ENCODE assay signal across 30 mouse cellular contexts in genomic region chr9:99836707-99837106, GRCm38 (mm10). TPM values are rescaled to one million over a fixed set of nuclear protein-coding genes. Genes with fewer than 3 reads are reported as not detected.
A peak's percentile ranks its signal among the peaks of the same experiment; 100 is the strongest.
DNase-seq lines count a peak whose midpoint lies in the region; TF ChIP-seq lines count a peak whose summit lies in the region.
"Had no signal": no experiment of that assay in that cellular context is flagged by ENCODE, and none has a peak within 500 bp of the region (broad histone marks: within the 10 kb centered on the region; RNA-seq: fewer than 3 reads in every experiment).

No protein-coding gene starts in this region.

- H3K27me3 ChIP-seq in forebrain, embryonic 10.5 days (ENCODE audit: poor library complexity, severe bottlenecking), result no peaks in the 10 kb centered on the region
- H3K27me3 ChIP-seq: hindbrain, embryonic 12.5 days; lung, embryonic 15.5 days; megakaryocyte, embryonic 14.5 days had no signal

- H3K36me3 ChIP-seq in forebrain, embryonic 10.5 days (replicated peaks), result no peaks in the 10 kb centered on the region
- H3K36me3 ChIP-seq: hindbrain, embryonic 12.5 days; lung, embryonic 15.5 days had no signal

- no peaks in the 10 kb centered on the region for H3K9me3 ChIP-seq in forebrain, embryonic 10.5 days
- H3K9me3 ChIP-seq: hindbrain, embryonic 12.5 days; lung, embryonic 15.5 days had no signal

- intact Hi-C loops in left cerebral cortex, adult 2 months (cut with DNase I), result loop anchor here (1.0 kb wide), 1 partner anchor 116 kb away; no protein-coding TSS in a partner anchor

- peak; percentile 8 for DNase-seq in layer of hippocampus, adult 9-11 months
- no peak for DNase-seq in layer of hippocampus, postnatal 36 days
- DNase-seq in left cerebral cortex, adult 2 months (ENCODE audit: extremely low spot score in 1 of 2, low spot score in 2 of 2), result peak; percentile 18 to 33
- peak; percentile 39 to 61 for DNase-seq in right cerebral cortex, postnatal 36 days (ENCODE audit: low spot score in 2 of 2)
- DNase-seq in forebrain, embryonic 10.5 days (ENCODE audit: extremely low spot score, low spot score), result no peak
- no peak for DNase-seq in cerebellum, postnatal 14 days
- DNase-seq: adrenal gland, postnatal 36 days; cerebellum, adult 11 months; cerebellum, adult 9-11 months; forebrain, postnatal 0 days; gastrocnemius, postnatal 14 days; kidney, adult 18-20 months; kidney, postnatal 10 days; lung, postnatal 36 days; midbrain, embryonic 14.5 days had no signal

- H3K4me3 ChIP-seq in cortical plate, adult 2 months (ENCODE audit: insufficient read depth, low read length), result 0 out of 2 replicates have a peak overlapping the region, but pooled peaks have one; percentile 10
- 0 out of 2 replicates have a peak overlapping the region, but pooled peaks have one; percentile 13 for H3K4me3 ChIP-seq in left cerebral cortex, adult 2 months
- no peak overlapping the region for H3K4me3 ChIP-seq in forebrain, embryonic 10.5 days
- H3K4me3 ChIP-seq: hindbrain, embryonic 12.5 days; lung, embryonic 15.5 days; megakaryocyte, embryonic 14.5 days had no signal

- 0 out of 2 replicates have a peak, but pooled peaks cover 2% of the 10 kb centered on the region for H3K4me1 ChIP-seq in cortical plate, adult 2 months (ENCODE audit: control insufficient read depth, insufficient read depth, low read length)
- peaks cover 8% of the 10 kb centered on the region; the same call in 1 of the 2 replicates for H3K4me1 ChIP-seq in forebrain, embryonic 10.5 days
- H3K4me1 ChIP-seq: megakaryocyte, embryonic 14.5 days had no signal

- no peak for TF ChIP-seq POLR2A in cortical plate, adult 2 months (IDR thresholded peaks at IDR 0.05; ENCODE audit: extremely low read depth, insufficient read depth, low read length)

- WGBS in forebrain, embryonic 10.5 days, result 94% methylated on average over 12 of the region's 12 CpGs

- H3K27ac ChIP-seq in cortical plate, adult 2 months (ENCODE audit: insufficient read depth, low read length), result no peak overlapping the region; the same call in 1 of the 2 replicates
- peak overlapping the region; percentile 63; the same call in 1 of the 2 replicates for H3K27ac ChIP-seq in left cerebral cortex, adult 2 months
- H3K27ac ChIP-seq in forebrain, embryonic 10.5 days, result no peak overlapping the region
- H3K27ac ChIP-seq: hindbrain, embryonic 12.5 days; liver, embryonic 14.5 days; lung, embryonic 15.5 days; stomach, postnatal 0 days had no signal

- no peak for TF ChIP-seq CTCF in cortical plate, adult 2 months (IDR thresholded peaks at IDR 0.05; ENCODE audit: extremely low read depth, insufficient read depth, low read length)
- no peak for TF ChIP-seq CTCF in left cerebral cortex, adult 2 months (IDR thresholded peaks at IDR 0.05)

RNA-seq across cellular contexts. Expression of gene Sox14, which starts 39.3 kb away (rescaled TPM):
- total RNA-seq in layer of hippocampus, postnatal 36 days (2021), result not detected
- not detected in 2 replicates for polyA plus RNA-seq in cortical plate, adult 2 months (2012; rRNA removed)
- total RNA-seq in left cerebral cortex, adult 2 months (2021), result not detected
- polyA plus RNA-seq in forebrain, embryonic 10.5 days (2016; fragmentation: Nextera tagmentation; extraction: Ambion mirVana), result 1.4 and 2.1 TPM in 2 replicates
- total RNA-seq: adrenal gland, postnatal 36 days; gastrocnemius, postnatal 14 days; heart, adult 8-10 months; heart, postnatal 25 days; layer of hippocampus, adult 18-20 months; layer of hippocampus, postnatal 25 days had no signal
- polyA plus RNA-seq: CD4-positive, CD25-positive, alpha-beta regulatory T cell, adult 4 months; heart, embryonic 14.5 days; inflammation-experienced regulatory T-cells, adult 6 months; liver, embryonic 14.5 days; lung, embryonic 15.5 days; small intestine, adult 2 months; stomach, postnatal 0 days; thymus, postnatal 0 days had no signal

Comparison
In these comparisons a context has a peak if more than half of its experiments do, and no peak if none do; other contexts are left out.
1. DNase-seq: peak in layer of hippocampus, adult 9-11 months (single experiment), left cerebral cortex, adult 2 months (2 of 2) and right cerebral cortex, postnatal 36 days (2 of 2); none in layer of hippocampus, postnatal 36 days (0 of 2), forebrain, embryonic 10.5 days (single experiment) and cerebellum, postnatal 14 days (0 of 2).